In genomic region chr7:95143037-95143436, GRCm38 (mm10) we compare ENCODE assay signal across 22 mouse cellular contexts.
DNase-seq lines count a peak whose midpoint lies in the region; ATAC-seq and TF ChIP-seq lines count a peak whose summit lies in the region.
"Had no signal": no experiment of that assay in that cellular context is flagged by ENCODE, and none has a peak within 500 bp of the region (broad histone marks: within the 10 kb centered on the region; RNA-seq: fewer than 3 reads in every experiment).

No protein-coding gene starts in this region.

- no peaks in the 10 kb centered on the region for H3K27me3 ChIP-seq in kidney, embryonic 15.5 days
- H3K27me3 ChIP-seq: CH12.LX; embryonic facial prominence, embryonic 13.5 days; forebrain, embryonic 12.5 days; heart, embryonic 15.5 days; hindbrain, embryonic 15.5 days; Patski had no signal

- H3K4me2 ChIP-seq in kidney, embryonic 15.5 days = no peak overlapping the region
- H3K4me2 ChIP-seq: embryonic facial prominence, embryonic 13.5 days; forebrain, embryonic 12.5 days; heart, embryonic 11.5 days; heart, embryonic 15.5 days; hindbrain, embryonic 15.5 days had no signal

- no peak for DNase-seq in kidney, adult 11 months
- DNase-seq in brain, embryonic 14.5 days (ENCODE audit: low read depth) = peak; percentile 39
- DNase-seq in embryo, embryonic 11 days = peak; percentile 4
- peak; percentile 45 for DNase-seq in retina, postnatal 1 day
- no peak for DNase-seq in thymus, postnatal 10 days (ENCODE audit: low spot score in 2 of 2)
- DNase-seq: adrenal gland, postnatal 14 days; cerebellum, adult 18-20 months; cerebellum, adult 9-11 months; cerebellum, postnatal 36 days; forebrain, postnatal 0 days; gastrocnemius, postnatal 14 days; heart, adult 2 months; heart, postnatal 14 days had no signal

- no peak for ATAC-seq in kidney, embryonic 15.5 days (replicated peaks; ENCODE audit: low FRiP score)
- ATAC-seq: activated CD4-positive, CD25-positive, alpha-beta regulatory T cell, adult 4 months; forebrain, postnatal 0 days; Patski had no signal

- H3K27ac ChIP-seq in kidney, embryonic 15.5 days = 0 out of 2 replicates have a peak overlapping the region, but pooled peaks have one; percentile 4
- H3K27ac ChIP-seq: embryonic facial prominence, embryonic 13.5 days; forebrain, embryonic 12.5 days; heart, adult 2 months; heart, embryonic 15.5 days; hindbrain, embryonic 15.5 days had no signal

- H3K4me1 ChIP-seq in kidney, embryonic 15.5 days = no peaks in the 10 kb centered on the region
- H3K4me1 ChIP-seq: embryonic facial prominence, embryonic 13.5 days; hindbrain, embryonic 15.5 days had no signal

- no peaks in the 10 kb centered on the region for H3K9me3 ChIP-seq in kidney, embryonic 15.5 days (replicated peaks)
- H3K9me3 ChIP-seq: embryonic facial prominence, embryonic 13.5 days; forebrain, embryonic 12.5 days; heart, embryonic 15.5 days; hindbrain, embryonic 15.5 days had no signal

- H3K4me3 ChIP-seq in kidney, embryonic 15.5 days (replicated peaks) = no peak overlapping the region
- H3K4me3 ChIP-seq: embryonic facial prominence, embryonic 13.5 days; forebrain, embryonic 12.5 days; heart, adult 2 months; heart, embryonic 15.5 days; hindbrain, embryonic 15.5 days had no signal

- WGBS in kidney, embryonic 15.5 days = 31% methylated on average over 2 of the region's 2 CpGs

- no peak overlapping the region for H3K9ac ChIP-seq in kidney, embryonic 15.5 days
- H3K9ac ChIP-seq: embryonic facial prominence, embryonic 13.5 days; forebrain, embryonic 12.5 days; forebrain, postnatal 0 days; heart, embryonic 15.5 days; hindbrain, embryonic 15.5 days had no signal

- no peak for TF ChIP-seq CTCF in brain, embryonic 14.5 days (IDR thresholded peaks at IDR 0.05; ENCODE audit: borderline replicate concordance, extremely low read depth, insufficient read depth, insufficient read length)

- no peak for TF ChIP-seq POLR2A in brain, embryonic 14.5 days (IDR thresholded peaks at IDR 0.05; ENCODE audit: borderline replicate concordance, extremely low read depth, insufficient read depth, insufficient read length, poor library complexity, severe bottlenecking)

- H3K36me3 ChIP-seq in kidney, embryonic 15.5 days = no peaks in the 10 kb centered on the region
- H3K36me3 ChIP-seq: embryonic facial prominence, embryonic 13.5 days; forebrain, embryonic 12.5 days; heart, embryonic 15.5 days; hindbrain, embryonic 15.5 days had no signal

Comparison
In these comparisons a context has a peak if more than half of its experiments do, and no peak if none do; other contexts are left out.
1. DNase-seq: peak in brain, embryonic 14.5 days (single experiment), embryo, embryonic 11 days (single experiment) and retina, postnatal 1 day (single experiment); none in kidney, adult 11 months (single experiment) and thymus, postnatal 10 days (0 of 2).